Mouse (Mus musculus) neural tube, embryonic 15.5 days (tissue): ENCODE measurements around the gene Myadm. TPM values are rescaled to one million over a fixed set of nuclear protein-coding genes. Genes with fewer than 3 reads are reported as not detected.
A peak's percentile ranks its signal among the peaks of the same experiment; 100 is the strongest.
"Not testable (repeated sequence)": the region's sequence is repeated elsewhere in the genome, so short reads cannot be mapped to it uniquely, and the experiment has no call there.

ENCODE experiments used
- ATAC-seq: fragments of 200-750 bp; cut with Nextera tagmentation; 2 replicates; pipeline ENCODE4 v1.8.0; 2017; ENCODE audit warnings: mild to moderate bottlenecking, moderate TSS enrichment, moderate library complexity; ENCODE audit not compliant: low FRiP score
- H3K27ac ChIP-seq: fragments of 300-500 bp; sonication (generic); replicated peaks from 2 replicates; pipeline ENCODE4 v1.5.1; 2015; ENCODE audit warnings: mild to moderate bottlenecking, inconsistent platforms
- H3K27me3 ChIP-seq: fragments of 300-500 bp; sonication (generic); replicated peaks from 2 replicates; pipeline ENCODE4 v1.6.1; 2015; ENCODE audit warnings: inconsistent platforms
- H3K36me3 ChIP-seq: fragments of 300-500 bp; sonication (generic); 2 replicates; pipeline ENCODE4 v1.6.1; 2015; ENCODE audit warnings: inconsistent platforms
- H3K4me1 ChIP-seq: fragments of 300-500 bp; sonication (generic); 2 replicates; pipeline ENCODE4 v1.6.1; 2015; ENCODE audit warnings: inconsistent platforms
- H3K4me2 ChIP-seq: fragments of 300-500 bp; sonication (generic); 2 replicates; pipeline ENCODE4 v1.6.1; 2015; ENCODE audit warnings: inconsistent platforms, mild to moderate bottlenecking, moderate library complexity
- H3K4me3 ChIP-seq: fragments of 300-500 bp; sonication (generic); replicated peaks from 2 replicates; pipeline ENCODE4 v1.5.1; 2015; ENCODE audit warnings: mild to moderate bottlenecking, inconsistent platforms
- H3K9ac ChIP-seq: fragments of 300-500 bp; sonication (generic); replicated peaks from 2 replicates; pipeline ENCODE4 v1.6.1; 2015; ENCODE audit warnings: mild to moderate bottlenecking, inconsistent platforms
- H3K9me3 ChIP-seq: fragments of 300-500 bp; sonication (generic); replicated peaks from 2 replicates; pipeline ENCODE4 v1.6.1; 2016; ENCODE audit warnings: inconsistent platforms
- WGBS: fragments of 180-500 bp; shearing (Covaris S2); methylation state at CpG from one replicate; pipeline ENCODE4 v1.1.7; 2015; ENCODE audit warnings: mixed read lengths; 5-methylcytosine and 5-hydroxymethylcytosine counted together
- polyA plus RNA-seq: library from polyadenylated mRNA; unstranded; fragments of >200 nt; fragmentation: Nextera tagmentation; extraction: Ambion mirVana; gene quantifications from 2 replicates; pipeline ENCODE4 v1.2.1, GENCODE M21; 2015

Gene Myadm
- polyA plus RNA-seq, 1 experiment from 2014 or later = 43.9 TPM

DNA sequence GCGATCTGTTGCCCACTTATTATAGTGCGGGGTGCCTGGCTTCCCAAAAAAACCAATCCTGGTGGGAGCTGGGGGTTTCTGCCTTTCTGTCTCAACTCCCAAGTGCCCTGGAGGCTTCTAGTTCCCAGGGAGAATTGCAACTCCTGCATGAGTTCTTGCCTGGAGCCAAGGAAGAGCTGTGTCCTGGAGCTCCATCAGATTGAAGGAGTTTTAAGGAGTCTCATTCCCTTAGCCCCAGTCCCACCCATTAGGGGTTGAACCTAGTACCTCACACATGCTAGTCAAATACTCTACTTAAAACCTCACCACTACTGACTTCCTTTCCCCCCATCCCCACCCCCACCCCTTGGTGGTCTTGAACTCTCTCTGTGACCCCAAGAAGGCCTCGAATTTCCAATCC lies 2.9 kb downstream of the Myadm start:
- Histone ChIP-seq H3K4me2 (peak overlapping the region; percentile 69), H3K27ac (peak overlapping the region; percentile 41; the same call in 1 of the 2 replicates), H3K27me3 (no peaks in the 10 kb centered on the region), H3K4me1 (peaks cover 42% of the 10 kb centered on the region), H3K36me3 (peaks cover 27% of the 10 kb centered on the region), H3K4me3 (0 out of 2 replicates have a peak overlapping the region, but pooled peaks have one; percentile 3), H3K9ac (no peak overlapping the region), H3K9me3 (no peaks in the 10 kb centered on the region)
- WGBS = 68% methylated on average over 3 of the region's 3 CpGs
- ATAC-seq = no peak

DNA sequence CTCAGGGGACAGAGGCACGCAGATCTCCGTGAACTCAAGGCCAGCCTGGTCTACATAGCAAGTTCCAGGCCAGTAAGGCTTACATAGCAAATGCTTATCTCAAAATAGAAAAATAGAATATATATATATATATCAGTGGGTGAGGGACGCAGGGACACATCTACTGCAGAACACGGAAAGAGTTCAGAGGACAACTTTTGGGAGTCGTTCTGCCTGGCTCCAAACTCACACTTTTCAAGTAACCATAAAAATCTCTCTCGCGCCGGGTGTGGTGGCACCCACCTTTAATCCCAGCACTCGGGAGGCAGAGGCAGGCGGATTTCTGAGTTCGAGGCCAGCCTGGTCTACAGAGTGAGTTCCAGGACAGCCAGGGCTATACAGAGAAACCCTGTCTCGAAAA lies 3.4 kb downstream of the Myadm start:
- 75% methylated on average over 12 of the region's 12 CpGs for WGBS
- H3K9ac ChIP-seq, H3K9me3 ChIP-seq, H3K27me3 ChIP-seq, ATAC-seq: not testable (repeated sequence)
- H3K4me1 ChIP-seq = peaks cover 42% of the 10 kb centered on the region
- peak overlapping the region; percentile 41; the same call in 1 of the 2 replicates for H3K27ac ChIP-seq
- H3K4me3 ChIP-seq = 0 out of 2 replicates have a peak overlapping the region, but pooled peaks have one; percentile 3
- H3K36me3 ChIP-seq = peaks cover 32% of the 10 kb centered on the region
- peak overlapping the region; percentile 69 for H3K4me2 ChIP-seq

DNA sequence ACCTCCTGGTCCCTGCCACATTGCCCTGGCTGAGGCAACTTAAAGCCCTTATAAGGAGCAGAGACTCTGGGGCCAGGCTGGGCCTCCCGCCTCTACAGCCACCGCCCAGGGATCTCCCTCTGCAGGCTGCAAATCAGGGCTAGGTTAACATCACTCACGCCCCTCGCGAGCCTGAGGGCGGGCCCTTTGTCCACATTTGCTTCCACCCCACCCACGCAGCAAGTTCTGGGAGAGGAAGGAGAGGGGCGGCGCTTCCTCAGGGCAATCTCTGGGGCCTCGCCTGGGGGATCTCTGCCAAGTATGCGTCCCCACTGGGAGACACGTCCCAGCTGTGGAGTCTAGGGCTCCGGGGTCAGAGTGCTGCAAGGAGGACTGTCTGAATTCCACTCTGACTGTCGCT lies 3.9 kb downstream of the Myadm start:
- WGBS = 3% methylated on average over 12 of the region's 14 CpGs
- ATAC-seq = no peak
- Histone ChIP-seq H3K27ac (peak overlapping the region; percentile 28; the same call in 1 of the 2 replicates), H3K4me2 (peak overlapping the region; percentile 69), H3K9me3 (no peaks in the 10 kb centered on the region), H3K4me3 (peak overlapping the region; percentile 28), H3K36me3 (peaks cover 37% of the 10 kb centered on the region), H3K9ac (peak overlapping the region; percentile 42), H3K4me1 (peaks cover 43% of the 10 kb centered on the region), H3K27me3 (no peaks in the 10 kb centered on the region)

DNA sequence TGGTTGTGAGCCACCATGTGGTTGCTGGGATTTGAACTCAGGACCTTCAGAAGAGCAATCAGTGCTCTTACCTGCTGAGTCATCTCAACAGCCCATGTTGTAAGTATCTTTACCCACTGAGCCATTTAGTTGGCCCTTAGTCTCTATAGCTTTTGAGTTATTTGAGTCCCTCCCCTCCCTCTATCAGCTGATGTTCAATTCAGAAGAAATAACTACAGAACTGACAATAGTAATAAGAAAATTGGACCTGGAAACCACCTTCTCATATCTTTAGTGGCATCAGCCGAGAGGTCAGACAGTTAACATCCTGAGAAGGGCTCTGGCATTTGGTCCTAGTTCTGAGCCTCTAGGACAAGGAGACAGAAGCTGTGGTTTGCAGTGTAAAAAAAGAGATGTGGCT lies 5.9 kb downstream of the Myadm start:
- 95% methylated on average over 1 of the region's 1 CpGs for WGBS

DNA sequence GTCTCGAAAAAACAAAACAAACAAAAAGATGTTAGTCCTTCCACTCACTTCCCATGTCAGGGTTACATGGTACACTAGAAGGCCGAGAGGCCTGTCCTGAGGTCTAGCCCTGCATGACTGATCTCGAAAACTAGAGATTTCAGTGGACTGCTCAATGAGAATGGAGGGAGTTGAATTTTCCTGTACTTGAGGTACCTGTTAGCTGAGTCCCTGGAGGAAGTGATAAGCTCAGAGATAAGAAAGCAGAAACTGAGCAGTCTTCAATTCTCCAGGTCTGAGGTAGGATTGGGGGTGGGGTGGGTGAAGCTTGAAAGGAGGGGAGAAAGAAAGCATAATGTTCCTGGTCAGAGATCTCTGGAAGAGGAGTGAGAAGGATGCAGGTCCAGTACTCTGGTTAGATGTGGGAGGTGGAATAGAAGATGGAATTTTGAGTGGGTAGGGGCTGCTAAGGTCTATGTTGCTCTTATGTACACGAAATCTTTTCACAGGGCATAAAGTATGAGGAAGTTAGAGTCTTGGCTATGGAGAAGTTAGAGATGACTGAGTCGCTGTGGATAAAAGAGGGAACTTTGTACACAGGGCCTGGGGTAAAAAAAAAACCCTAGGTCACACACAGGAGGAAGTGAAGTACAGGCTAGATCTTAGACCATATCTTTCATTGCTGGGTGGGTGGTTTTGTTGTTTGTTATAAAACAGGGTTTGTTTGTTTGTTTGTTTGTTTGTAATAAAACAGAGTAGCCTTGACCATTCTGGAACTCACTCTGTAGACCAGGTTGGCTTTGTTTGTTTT lies 6.6 kb downstream of the Myadm start:
- 89% methylated on average over 5 of the region's 5 CpGs for WGBS
- H3K27me3 ChIP-seq = no peaks in the 10 kb centered on the region
- H3K4me3 ChIP-seq = no peak overlapping the region
- peaks cover 36% of the 10 kb centered on the region for H3K4me1 ChIP-seq
- no peaks in the 10 kb centered on the region for H3K9me3 ChIP-seq
- H3K27ac ChIP-seq = no peak overlapping the region
- no peak for ATAC-seq
- no peak overlapping the region for H3K9ac ChIP-seq
- H3K36me3 ChIP-seq = peaks cover 51% of the 10 kb centered on the region
- H3K4me2 ChIP-seq = no peak overlapping the region

More for the DNA sequence above, 5.9 kb downstream of the Myadm start:
- Histone ChIP-seq H3K36me3 (peaks cover 51% of the 10 kb centered on the region), H3K27ac (no peak overlapping the region), H3K4me3 (no peak overlapping the region), H3K4me1 (peaks cover 41% of the 10 kb centered on the region), H3K4me2 (no peak overlapping the region), H3K9ac (no peak overlapping the region), H3K27me3 (no peaks in the 10 kb centered on the region), H3K9me3 (no peaks in the 10 kb centered on the region)
- no peak for ATAC-seq

DNA sequence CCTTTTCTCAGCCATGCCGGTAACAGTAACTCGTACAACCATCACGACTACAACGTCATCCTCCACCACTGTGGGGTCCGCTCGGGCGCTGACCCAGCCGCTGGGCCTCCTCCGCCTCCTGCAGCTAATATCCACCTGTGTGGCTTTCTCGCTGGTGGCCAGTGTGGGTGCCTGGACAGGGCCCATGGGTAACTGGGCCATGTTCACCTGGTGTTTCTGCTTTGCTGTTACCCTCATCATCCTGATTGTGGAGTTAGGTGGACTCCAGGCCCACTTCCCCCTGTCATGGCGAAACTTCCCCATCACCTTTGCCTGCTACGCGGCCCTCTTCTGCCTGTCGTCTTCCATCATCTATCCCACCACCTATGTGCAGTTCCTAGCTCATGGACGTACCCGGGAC lies 7.8 kb downstream of the Myadm start:
- Histone ChIP-seq H3K4me3 (no peak overlapping the region), H3K9me3 (no peaks in the 10 kb centered on the region), H3K36me3 (peaks cover 51% of the 10 kb centered on the region), H3K27ac (no peak overlapping the region), H3K9ac (no peak overlapping the region), H3K4me2 (no peak overlapping the region), H3K4me1 (peaks cover 26% of the 10 kb centered on the region), H3K27me3 (peaks cover 6% of the 10 kb centered on the region)
- ATAC-seq = no peak
- 93% methylated on average over 16 of the region's 16 CpGs for WGBS

DNA sequence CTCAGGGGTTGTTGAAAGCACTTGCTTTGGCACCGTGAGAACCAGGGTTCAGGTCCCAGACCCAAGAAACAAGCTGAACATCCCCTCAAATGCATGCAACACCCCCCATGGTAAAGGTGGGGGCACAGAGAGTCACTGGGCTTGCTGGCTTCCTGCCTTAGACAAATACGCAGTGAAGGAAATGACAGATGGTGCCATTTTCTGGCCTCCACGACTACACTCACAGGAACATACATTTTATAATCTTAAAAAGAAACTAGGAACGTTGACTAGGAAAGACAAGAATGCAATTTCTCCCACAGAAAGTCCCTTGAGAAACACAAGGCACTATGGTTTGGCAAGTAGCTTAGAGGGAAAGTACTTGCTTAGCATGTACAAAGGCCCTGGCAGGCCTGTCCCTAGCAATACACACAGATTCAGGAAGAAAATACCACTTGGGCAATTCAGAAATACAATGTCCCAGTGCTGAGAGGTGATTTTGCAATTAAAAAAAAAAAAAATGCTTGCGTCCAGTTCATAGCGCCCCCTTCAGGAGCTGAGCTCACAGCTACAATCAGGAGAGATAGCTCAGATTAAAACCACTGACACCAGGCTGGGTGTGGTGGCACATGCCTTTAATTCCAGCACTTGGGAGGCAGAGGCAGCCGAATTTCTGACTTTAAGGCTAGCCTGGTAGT lies 11.2 kb downstream of the Myadm start:
- H3K4me3 ChIP-seq = no peak overlapping the region
- no peak for ATAC-seq
- no peak overlapping the region for H3K27ac ChIP-seq
- peaks cover 18% of the 10 kb centered on the region for H3K27me3 ChIP-seq
- 59% methylated on average over 7 of the region's 7 CpGs for WGBS
- H3K9me3 ChIP-seq = no peaks in the 10 kb centered on the region
- no peak overlapping the region for H3K4me2 ChIP-seq
- peaks cover 46% of the 10 kb centered on the region for H3K4me1 ChIP-seq
- H3K36me3 ChIP-seq = peaks cover 41% of the 10 kb centered on the region
- no peak overlapping the region for H3K9ac ChIP-seq

DNA sequence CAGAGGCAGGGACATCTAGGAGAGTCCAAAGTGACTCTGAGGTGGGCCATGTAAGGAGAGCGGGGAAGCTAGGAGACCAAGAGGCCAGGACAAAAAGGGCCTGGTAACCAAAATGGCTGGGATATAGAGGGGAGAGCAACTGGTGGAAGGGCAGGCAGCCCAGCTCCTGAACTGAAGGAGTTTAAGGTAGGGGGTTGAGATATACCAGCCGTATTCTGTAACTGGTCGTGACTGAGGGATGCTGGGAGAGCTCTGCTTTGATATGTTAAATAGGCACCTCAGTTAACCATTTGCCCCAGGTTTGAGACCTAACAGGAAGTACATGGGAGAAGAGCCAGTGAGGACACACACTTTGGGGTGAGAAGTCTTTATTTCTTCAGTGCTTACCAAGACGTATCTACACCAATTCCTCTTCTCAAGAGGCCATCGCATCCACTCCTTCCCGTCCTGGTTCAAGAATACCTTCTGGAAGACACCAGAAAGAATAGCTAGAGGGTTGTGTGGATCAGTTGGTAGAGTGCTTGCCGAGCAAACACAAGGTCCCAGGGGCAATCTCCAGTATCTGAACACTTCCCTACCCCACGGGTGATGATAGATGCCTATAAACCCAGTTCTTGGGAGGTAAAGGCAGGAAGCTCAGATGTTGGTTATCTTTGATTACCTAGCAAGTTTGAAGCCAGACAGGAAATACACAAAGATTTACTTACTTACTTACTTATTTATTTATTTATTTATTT lies 12.2 kb downstream of the Myadm start:
- no peak overlapping the region for H3K4me3 ChIP-seq
- peaks cover 31% of the 10 kb centered on the region for H3K36me3 ChIP-seq
- peaks cover 46% of the 10 kb centered on the region for H3K4me1 ChIP-seq
- H3K9ac ChIP-seq = no peak overlapping the region
- H3K9me3 ChIP-seq = no peaks in the 10 kb centered on the region
- no peak for ATAC-seq
- no peak overlapping the region for H3K4me2 ChIP-seq
- 76% methylated on average over 8 of the region's 8 CpGs for WGBS
- no peak overlapping the region for H3K27ac ChIP-seq
- H3K27me3 ChIP-seq = peaks cover 26% of the 10 kb centered on the region

DNA sequence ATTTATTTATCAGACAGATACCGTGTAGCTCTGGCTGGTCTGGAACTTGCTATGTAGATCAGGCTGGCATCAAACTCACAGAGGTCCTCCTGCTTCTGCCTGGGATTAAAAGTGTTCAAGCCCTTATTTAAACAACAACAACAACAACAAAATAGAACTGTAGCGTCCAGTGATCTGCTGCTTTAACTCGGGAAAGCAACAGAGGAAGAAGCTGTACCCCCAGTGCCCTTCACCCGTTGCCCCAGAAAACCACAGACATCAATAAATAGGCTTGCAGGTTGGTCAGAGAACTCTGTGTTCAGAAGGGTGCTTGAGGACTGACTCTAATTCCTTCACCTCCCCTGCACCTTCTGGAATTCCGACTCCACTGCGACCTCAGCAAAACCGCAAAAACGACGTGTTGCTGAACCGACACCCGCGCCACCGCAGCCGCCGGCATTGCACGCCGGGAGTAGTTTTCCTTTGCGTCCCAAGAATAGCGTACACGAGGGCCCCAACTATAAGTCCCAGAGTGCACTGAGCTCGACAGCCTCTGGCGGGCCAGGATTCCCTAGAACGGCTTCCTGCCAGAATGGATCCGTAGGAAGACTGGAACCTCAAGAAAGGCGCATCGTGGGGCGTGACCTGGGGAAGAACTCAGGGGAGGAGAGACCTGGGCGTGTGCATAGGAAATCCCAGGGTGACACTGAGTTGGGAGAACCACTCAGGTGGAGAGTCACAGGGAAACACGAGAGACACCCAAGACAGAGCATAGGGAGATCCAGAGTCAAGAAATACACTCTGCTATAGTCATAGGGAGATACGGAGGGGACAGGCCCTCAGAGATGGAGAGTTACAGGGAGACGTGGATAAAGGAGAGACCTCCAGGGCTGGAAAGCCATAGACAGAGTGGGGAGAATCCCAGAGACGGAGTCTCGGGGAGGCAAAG lies 13.0 kb downstream of the Myadm start:
- H3K9me3 ChIP-seq = no peaks in the 10 kb centered on the region
- peak; percentile 23; the same call in 1 of the 2 replicates for ATAC-seq
- H3K4me3 ChIP-seq = peak overlapping the region; percentile 45
- peak overlapping the region; percentile 95 for H3K4me2 ChIP-seq
- 8% methylated on average over 33 of the region's 33 CpGs for WGBS
- H3K9ac ChIP-seq = peak overlapping the region; percentile 43; the same call in 1 of the 2 replicates
- H3K36me3 ChIP-seq = peaks cover 23% of the 10 kb centered on the region
- H3K27ac ChIP-seq = no peak overlapping the region; the same call in 1 of the 2 replicates
- peaks cover 46% of the 10 kb centered on the region for H3K4me1 ChIP-seq
- peaks cover 30% of the 10 kb centered on the region for H3K27me3 ChIP-seq

DNA sequence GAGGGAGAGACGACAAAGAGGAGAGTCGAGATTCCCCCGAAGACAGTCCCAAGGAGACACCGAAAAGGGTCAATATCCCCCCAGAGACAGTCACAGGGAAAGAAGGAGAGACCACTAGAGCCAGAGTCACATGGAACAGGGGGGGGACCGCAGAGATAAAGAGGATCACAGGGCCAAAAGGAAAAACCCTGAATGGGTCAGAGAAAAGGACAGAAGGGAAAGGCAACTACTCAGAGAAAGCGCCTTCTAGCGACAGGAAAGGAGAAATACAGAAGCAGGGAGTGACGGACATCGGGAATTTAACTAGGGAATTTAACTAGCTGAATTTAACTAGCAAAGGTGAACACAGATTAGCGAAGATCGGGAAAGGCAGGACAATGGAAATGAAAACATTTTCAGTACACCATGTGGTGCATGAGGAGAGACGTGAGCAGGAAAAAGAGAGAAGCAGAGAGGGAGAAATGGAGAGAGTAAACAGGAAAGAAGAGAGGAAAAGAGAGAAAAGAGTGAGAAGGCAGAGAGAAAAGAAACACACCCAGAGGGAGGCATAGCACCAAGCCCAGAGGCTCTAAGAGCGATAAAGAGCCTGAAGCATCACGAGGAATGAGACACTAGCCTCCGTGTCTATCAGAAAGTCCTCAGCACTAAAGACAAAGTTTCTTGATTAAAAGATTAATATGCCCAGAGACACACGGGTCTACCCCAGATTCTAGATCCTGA lies 13.8 kb downstream of the Myadm start:
- H3K27me3 ChIP-seq = peaks cover 30% of the 10 kb centered on the region
- peak; percentile 13 for ATAC-seq
- no peak overlapping the region for H3K27ac ChIP-seq
- H3K9ac ChIP-seq = peak overlapping the region; percentile 43
- peak overlapping the region; percentile 45 for H3K4me3 ChIP-seq
- 2% methylated on average over 16 of the region's 16 CpGs for WGBS
- H3K4me2 ChIP-seq = peak overlapping the region; percentile 95
- peaks cover 45% of the 10 kb centered on the region for H3K4me1 ChIP-seq
- H3K36me3 ChIP-seq = peaks cover 15% of the 10 kb centered on the region; the same call in 1 of the 2 replicates
- no peaks in the 10 kb centered on the region for H3K9me3 ChIP-seq
